Mouse (Mus musculus): Measurements from ENCODE around the gene Stox2.

DNA sequence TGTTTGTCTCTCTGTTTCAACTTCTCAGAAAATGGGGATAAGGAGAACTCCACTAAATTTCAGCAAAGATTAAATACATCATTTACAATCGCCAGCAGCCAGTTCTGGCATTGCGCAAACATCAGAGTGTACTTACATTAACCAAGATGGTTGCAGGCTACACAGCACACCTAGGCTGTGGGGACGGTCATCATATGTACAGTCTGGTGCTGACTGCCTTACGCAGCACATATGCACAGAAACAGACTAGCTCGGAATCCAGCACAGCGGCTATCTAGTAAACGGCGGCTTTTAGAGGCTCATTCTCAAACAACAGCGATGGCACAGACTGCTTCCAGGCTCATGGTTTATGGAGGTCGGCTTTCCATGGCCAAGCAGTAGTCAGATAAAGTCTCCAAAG, 54.3 kb downstream of the Stox2 start:
- no peak for TF ChIP-seq CTCF (IDR thresholded peaks at IDR 0.05; ENCODE audit: extremely low read depth, insufficient read length, insufficient replicate concordance, low read depth, low read length)
- TF ChIP-seq POLR2A (IDR thresholded peaks at IDR 0.05; ENCODE audit: low read depth, low read length): no peak

Data from small intestine, adult 2 months (tissue).